Mouse (Mus musculus) erythroblast, embryonic 14.5 days (primary cell): ENCODE data around the gene Rgs9. TPM values are rescaled to one million over a fixed set of nuclear protein-coding genes. Genes with fewer than 3 reads are reported as not detected.

Source experiments
- H3K27me3 ChIP-seq: 2 replicates; pipeline ENCODE4 v1.6.1; 2012; ENCODE audit warnings: inconsistent platforms; ENCODE audit not compliant: control insufficient read depth
- H3K36me3 ChIP-seq: 2 replicates; pipeline ENCODE4 v1.6.1; 2012; ENCODE audit warnings: mild to moderate bottlenecking, inconsistent platforms; ENCODE audit not compliant: control insufficient read depth
- H3K4me1 ChIP-seq: 2 replicates; pipeline ENCODE4 v1.6.1; 2012; ENCODE audit warnings: inconsistent platforms; ENCODE audit not compliant: control insufficient read depth
- H3K4me3 ChIP-seq: replicated peaks from 2 replicates; pipeline ENCODE3; 2012; ENCODE audit warnings: moderate library complexity, mild to moderate bottlenecking, inconsistent platforms
- H3K9me3 ChIP-seq: 2 replicates; pipeline ENCODE4 v1.6.1; 2012; ENCODE audit warnings: low read length, inconsistent platforms, mixed read lengths; ENCODE audit not compliant: control insufficient read depth
- GATA1 ChIP-seq: IDR thresholded peaks from 2 replicates; pipeline ENCODE4 v1.6.1; 2012; ENCODE audit warnings: low read length, inconsistent platforms, mixed read lengths
- TAL1 ChIP-seq: IDR thresholded peaks from 3 replicates; pipeline ENCODE4 v1.6.1; 2012; ENCODE audit warnings: low read length, inconsistent platforms, mixed read lengths
- polyA plus RNA-seq: library from polyadenylated mRNA; stranded (reverse); fragments of >175 nt; gene quantifications from 2 replicates; pipeline ENCODE4 v1.2.3, GENCODE M21; 2012

Rgs9 gene
- polyA plus RNA-seq, 1 experiment, result not detected

DNA sequence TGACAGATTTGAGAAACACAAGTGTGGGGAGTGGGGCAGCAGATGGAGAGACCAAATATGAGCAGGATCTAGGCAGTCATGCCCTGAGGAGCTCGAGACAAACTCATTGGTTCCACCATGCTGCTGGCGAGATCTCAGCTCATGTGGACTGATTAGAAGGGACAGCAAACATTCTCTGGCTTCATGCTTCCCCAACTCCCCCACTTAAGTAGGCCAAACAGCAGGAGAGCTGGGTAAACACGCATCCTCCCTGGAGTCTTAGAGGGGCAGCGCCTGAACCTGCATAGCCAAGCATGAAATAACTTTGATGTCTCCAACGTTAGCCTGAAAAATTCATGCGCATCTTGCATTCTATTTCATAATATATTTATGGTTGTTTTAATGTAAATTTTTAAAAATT lies 65.1 kb downstream of the Rgs9 start:
- Histone ChIP-seq H3K4me3 (no peak overlapping the region), H3K27me3 (no peaks in the 10 kb centered on the region), H3K4me1 (no peaks in the 10 kb centered on the region), H3K9me3 (no peaks in the 10 kb centered on the region), H3K36me3 (no peaks in the 10 kb centered on the region)
- TF ChIP-seq TAL1 (no peak), GATA1 (no peak)

DNA sequence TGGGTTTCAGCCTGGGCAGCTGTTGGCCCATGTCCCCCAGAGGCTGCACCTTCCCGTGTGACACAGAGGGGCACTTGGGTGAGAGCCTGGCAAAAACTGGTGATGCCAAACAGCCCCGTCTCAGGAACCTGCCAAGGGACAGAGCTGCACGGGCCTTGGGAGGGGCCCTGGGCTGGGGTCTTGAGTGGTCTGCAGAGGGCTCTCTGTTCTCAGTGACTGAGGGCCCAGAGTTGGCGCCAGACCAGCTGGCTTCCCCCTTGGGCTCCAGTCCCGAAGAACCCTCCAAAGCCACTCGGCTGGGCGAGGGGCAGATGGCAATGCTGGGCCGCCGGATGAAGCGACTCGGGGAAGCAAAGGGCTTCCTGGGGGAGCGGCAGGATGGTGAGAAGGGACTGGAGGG lies 70.8 kb downstream of the Rgs9 start:
- peaks cover 7% of the 10 kb centered on the region; the same call in 1 of the 2 replicates for H3K9me3 ChIP-seq
- H3K27me3 ChIP-seq, result no peaks in the 10 kb centered on the region
- H3K4me1 ChIP-seq, result no peaks in the 10 kb centered on the region
- no peak for TF ChIP-seq TAL1
- TF ChIP-seq GATA1, result no peak
- no peak overlapping the region for H3K4me3 ChIP-seq
- H3K36me3 ChIP-seq, result no peaks in the 10 kb centered on the region

- H3K9me3 ChIP-seq, result peaks cover 3% of the 10 kb centered on the region; the same call in 1 of the 2 replicates
- no peaks in the 10 kb centered on the region for H3K4me1 ChIP-seq
- no peaks in the 10 kb centered on the region for H3K36me3 ChIP-seq
- TF ChIP-seq TAL1 (no peak), GATA1 (no peak)
- no peaks in the 10 kb centered on the region for H3K27me3 ChIP-seq
- H3K4me3 ChIP-seq, result no peak overlapping the region
Observed at GRCm38 (mm10) chr11:109221209-109222007, 76.5 kb downstream of the Rgs9 start.

- no peak overlapping the region for H3K4me3 ChIP-seq
- no peaks in the 10 kb centered on the region for H3K4me1 ChIP-seq
- H3K27me3 ChIP-seq, result no peaks in the 10 kb centered on the region
- H3K9me3 ChIP-seq, result no peaks in the 10 kb centered on the region
- H3K36me3 ChIP-seq, result no peaks in the 10 kb centered on the region
- TF ChIP-seq TAL1, result no peak
- no peak for TF ChIP-seq GATA1
Observed at GRCm38 (mm10) chr11:109218722-109219430, 79.1 kb downstream of the Rgs9 start.

GRCm38 (mm10) chr11:109217827-109218536 lies 79.9 kb downstream of the Rgs9 start:
- no peak overlapping the region for H3K4me3 ChIP-seq
- H3K4me1 ChIP-seq, result no peaks in the 10 kb centered on the region
- no peaks in the 10 kb centered on the region for H3K36me3 ChIP-seq
- no peak for TF ChIP-seq TAL1
- no peak for TF ChIP-seq GATA1
- H3K9me3 ChIP-seq, result no peaks in the 10 kb centered on the region
- no peaks in the 10 kb centered on the region for H3K27me3 ChIP-seq

DNA sequence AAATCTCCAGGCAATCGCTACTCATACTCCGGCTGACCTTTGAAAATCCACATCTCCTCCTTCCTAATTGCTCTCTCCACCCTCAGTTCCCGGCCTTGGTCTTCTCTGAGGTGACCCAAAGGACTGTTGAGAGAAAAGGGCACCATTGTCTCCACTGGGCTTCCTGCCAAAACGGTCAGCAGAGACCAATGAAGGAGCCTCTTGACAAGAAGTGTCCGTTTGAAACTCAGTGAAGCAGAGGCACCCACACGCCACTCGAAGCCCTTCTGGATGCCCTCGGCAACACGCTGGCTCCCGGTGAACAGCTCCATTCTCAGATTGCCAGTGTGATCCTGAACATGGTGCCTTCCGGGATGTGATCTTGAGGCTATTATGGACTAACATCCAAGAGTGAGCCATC lies 87.2 kb downstream of the Rgs9 start:
- Histone ChIP-seq H3K36me3 (no peaks in the 10 kb centered on the region), H3K27me3 (no peaks in the 10 kb centered on the region), H3K4me3 (no peak overlapping the region), H3K9me3 (no peaks in the 10 kb centered on the region), H3K4me1 (no peaks in the 10 kb centered on the region)
- TF ChIP-seq TAL1 (no peak), GATA1 (no peak)

GRCm38 (mm10) chr11:109210341-109210740 lies 87.6 kb downstream of the Rgs9 start:
- no peaks in the 10 kb centered on the region for H3K27me3 ChIP-seq
- no peaks in the 10 kb centered on the region for H3K36me3 ChIP-seq
- no peaks in the 10 kb centered on the region for H3K9me3 ChIP-seq
- H3K4me3 ChIP-seq, result no peak overlapping the region
- no peaks in the 10 kb centered on the region for H3K4me1 ChIP-seq
- TF ChIP-seq TAL1, result no peak

DNA sequence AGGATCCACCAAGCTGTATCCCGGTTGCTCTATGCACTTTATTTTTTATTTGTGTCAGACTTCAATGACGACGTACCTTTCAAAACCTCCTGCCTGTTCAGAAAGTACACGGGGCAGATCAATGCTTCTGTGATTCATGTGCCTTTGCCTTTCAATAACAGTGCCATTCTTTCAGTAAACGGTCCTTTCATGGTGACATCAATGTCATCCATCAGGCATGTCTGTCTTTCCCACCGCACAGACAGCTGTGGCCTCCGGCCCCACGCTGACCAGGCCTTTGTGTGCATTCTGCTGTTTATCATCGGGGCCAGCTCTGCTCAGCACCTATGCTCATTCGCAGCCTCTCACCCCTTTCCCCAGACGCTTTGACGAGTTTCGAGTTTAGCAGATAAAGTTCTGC lies 91.2 kb downstream of the Rgs9 start:
- no peaks in the 10 kb centered on the region for H3K27me3 ChIP-seq
- no peaks in the 10 kb centered on the region for H3K9me3 ChIP-seq
- no peak overlapping the region for H3K4me3 ChIP-seq
- no peaks in the 10 kb centered on the region for H3K36me3 ChIP-seq
- H3K4me1 ChIP-seq, result no peaks in the 10 kb centered on the region
- TF ChIP-seq TAL1 (no peak), GATA1 (no peak)

GRCm38 (mm10) chr11:109206028-109206427 lies 91.9 kb downstream of the Rgs9 start:
- Histone ChIP-seq H3K36me3 (no peaks in the 10 kb centered on the region), H3K9me3 (no peaks in the 10 kb centered on the region)

More at GRCm38 (mm10) chr11:109206028-109206427, 91.9 kb downstream of the Rgs9 start:
- Histone ChIP-seq H3K4me1 (no peaks in the 10 kb centered on the region), H3K4me3 (no peak overlapping the region), H3K27me3 (no peaks in the 10 kb centered on the region)
- TF ChIP-seq TAL1 (no peak), GATA1 (no peak)
